Comparison of ENCODE assay signal across 8 mouse cellular contexts in the genomic region with DNA sequence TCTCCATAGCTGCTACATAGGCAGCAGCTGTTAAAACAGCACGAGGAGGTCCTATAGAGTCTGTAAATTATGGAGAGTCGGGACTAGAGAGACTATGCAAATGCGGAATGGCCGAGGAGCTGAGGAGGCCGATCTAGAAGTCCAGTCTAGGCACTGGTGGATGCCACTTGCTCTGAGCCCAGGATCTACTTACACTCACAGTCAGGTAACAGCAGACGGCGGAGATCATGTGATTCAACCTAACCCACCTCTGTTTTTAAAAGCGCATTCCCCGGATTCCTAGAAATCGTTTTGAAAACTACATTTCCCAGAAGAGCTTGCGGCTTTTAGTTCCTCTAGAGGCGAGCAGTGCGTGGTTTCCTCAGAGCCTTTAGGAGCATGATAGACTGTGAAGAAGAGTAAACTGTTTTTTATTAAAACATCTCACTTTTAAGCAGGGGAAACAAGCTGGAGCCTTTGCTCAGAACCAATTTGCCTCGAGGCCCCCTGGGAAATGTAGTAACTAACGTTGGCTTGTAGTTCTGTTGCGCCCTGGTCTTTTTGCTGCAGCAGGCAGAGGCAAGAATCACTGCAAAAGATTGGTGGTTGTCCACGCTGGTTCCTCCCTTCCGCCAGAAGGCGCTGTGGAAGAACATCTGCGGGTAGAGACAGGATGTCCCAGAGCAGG.
A peak's percentile ranks its signal among the peaks of the same experiment; 100 is the strongest.
DNase-seq lines count a peak whose midpoint lies in the region; ATAC-seq and TF ChIP-seq lines count a peak whose summit lies in the region.

No protein-coding gene starts in this region.

- H3K4me1 ChIP-seq in cortical plate, adult 2 months (ENCODE audit: control insufficient read depth, insufficient read depth, low read length): no peaks in the 10 kb centered on the region

- H3K4me3 ChIP-seq in cortical plate, adult 2 months (ENCODE audit: insufficient read depth, low read length): peak overlapping the region; percentile 51

- peak; percentile 53 for TF ChIP-seq CTCF in cortical plate, adult 2 months (IDR thresholded peaks at IDR 0.05; ENCODE audit: extremely low read depth, insufficient read depth, low read length)

- intact Hi-C loops in gastrocnemius, postnatal 14 days (cut with DNase I; ENCODE audit: low total_unique reads): no loop called here

- ATAC-seq in activated CD4-positive, CD25-positive, alpha-beta regulatory T cell, adult 4 months: peak; percentile 54

- TF ChIP-seq POLR2A in cortical plate, adult 2 months (IDR thresholded peaks at IDR 0.05; ENCODE audit: extremely low read depth, insufficient read depth, low read length): 0 out of 2 replicates have a peak, but pooled peaks have one; percentile 43

- peak; percentile 62 for DNase-seq in gastrocnemius, postnatal 14 days
- peak; percentile 41 for DNase-seq in hindlimb bud, embryonic 11.5 days (ENCODE audit: extremely low spot score, low read depth, low spot score)
- DNase-seq in left cerebral cortex, adult 18-20 months (ENCODE audit: low spot score in 2 of 2): peak; percentile 74 to 82
- peak; percentile 84 for DNase-seq in lung, postnatal 36 days
- peak; percentile 85 for DNase-seq in right cerebral cortex, adult 18-20 months
- peak; percentile 72 to 73 for DNase-seq in urinary bladder, postnatal 36 days (ENCODE audit: low spot score in 2 of 2)

- 0 out of 2 replicates have a peak overlapping the region, but pooled peaks have one; percentile 4 for H3K27ac ChIP-seq in cortical plate, adult 2 months (ENCODE audit: insufficient read depth, low read length)

Comparison
In these comparisons a context has a peak if more than half of its experiments do, and no peak if none do; other contexts are left out.
1. Peak in every context shown above with its lines: DNase-seq, ATAC-seq, H3K4me3 ChIP-seq and H3K27ac ChIP-seq.